Mouse (Mus musculus) thymus, postnatal 36 days (tissue): ENCODE data around the gene Gm21887.
"Not testable (repeated sequence)": the region's sequence is repeated elsewhere in the genome, so short reads cannot be mapped to it uniquely, and the experiment has no call there.

Experiments
- DNase-seq, 2 experiments: peaks; one replicate each; pipeline ENCODE4 v3.0.0; 2022; ENCODE audit warnings: mixed read lengths in 2 of 2

Gene Gm21887

GRCm38 (mm10) chrX:169998559-169999219 is 10.8 kb upstream of the Gm21887 start:
- DNase-seq: not testable (repeated sequence)

GRCm38 (mm10) chrX:169999226-169999883 is 10.1 kb upstream of the Gm21887 start:
- peak; percentile 52 to 69 for DNase-seq

GRCm38 (mm10) chrX:169999912-170000641 is 9.4 kb upstream of the Gm21887 start:
- DNase-seq: not testable (repeated sequence)

GRCm38 (mm10) chrX:170000642-170001387 is 8.6 kb upstream of the Gm21887 start:
- not testable (repeated sequence) for DNase-seq

GRCm38 (mm10) chrX:170001388-170001695 is 8.1 kb upstream of the Gm21887 start:
- DNase-seq: not testable (repeated sequence)

GRCm38 (mm10) chrX:170002510-170003197 is 6.8 kb upstream of the Gm21887 start:
- DNase-seq: peak in 1 of 2 experiments; percentile 66

GRCm38 (mm10) chrX:170003536-170003935 is 5.9 kb upstream of the Gm21887 start:
- DNase-seq: not testable (repeated sequence)

- not testable (repeated sequence) for DNase-seq
These were observed 5.2 kb upstream of the Gm21887 start for GRCm38 (mm10) chrX:170004236-170004635.

GRCm38 (mm10) chrX:170004793-170005192 is 4.7 kb upstream of the Gm21887 start:
- DNase-seq: not testable (repeated sequence)

- peak in 1 of 2 experiments; percentile 71 for DNase-seq
These were observed 4.3 kb upstream of the Gm21887 start for GRCm38 (mm10) chrX:170005194-170005593.

GRCm38 (mm10) chrX:170005695-170006297 is 3.7 kb upstream of the Gm21887 start:
- not testable (repeated sequence) for DNase-seq

GRCm38 (mm10) chrX:170006694-170007247 is 2.7 kb upstream of the Gm21887 start:
- DNase-seq: not testable (repeated sequence)

- not testable (repeated sequence) for DNase-seq
These were observed 1.9 kb upstream of the Gm21887 start for GRCm38 (mm10) chrX:170007375-170008178.

GRCm38 (mm10) chrX:170008179-170008467 is 1.3 kb upstream of the Gm21887 start:
- not testable (repeated sequence) for DNase-seq

- not testable (repeated sequence) for DNase-seq
These were observed 875 bp upstream of the Gm21887 start for GRCm38 (mm10) chrX:170008584-170008983.

- peak; percentile 97 to 100 for DNase-seq
These were observed 352 bp downstream of the Gm21887 start for GRCm38 (mm10) chrX:170009801-170010221.

GRCm38 (mm10) chrX:170010581-170011528 is 1.4 kb downstream of the Gm21887 start:
- peak; percentile 49 to 83 for DNase-seq

GRCm38 (mm10) chrX:170011529-170011879 is 2.0 kb downstream of the Gm21887 start:
- not testable (repeated sequence) for DNase-seq

GRCm38 (mm10) chrX:170013421-170013820 is 4.0 kb downstream of the Gm21887 start:
- DNase-seq: not testable (repeated sequence)

GRCm38 (mm10) chrX:170014038-170014437 is 4.6 kb downstream of the Gm21887 start:
- not testable (repeated sequence) for DNase-seq
